Mouse (Mus musculus) ES-Bruce4 (cell line): ENCODE measurements around the gene Wsb1.

Experiments
- CTCF ChIP-seq: IDR thresholded peaks from one replicate; pipeline ENCODE4 v1.8.1; 2011; ENCODE audit warnings: low read depth, low read length
- EP300 ChIP-seq: IDR thresholded peaks from 2 replicates; pipeline ENCODE4 v1.6.1; 2011; ENCODE audit warnings: low read depth, low read length; ENCODE audit not compliant: insufficient read depth
- POLR2A ChIP-seq: IDR thresholded peaks from one replicate; pipeline ENCODE4 v1.8.1; 2011; ENCODE audit warnings: low read length; ENCODE audit not compliant: insufficient read depth

GRCm38 (mm10) chr11:79214015-79214418, 40.5 kb downstream of the Wsb1 start:
- TF ChIP-seq CTCF (peak; percentile 95), EP300 (no peak), POLR2A (no peak)
